8 mouse cellular contexts compared by ENCODE assay signal in genomic region chr11:106254767-106255166, GRCm38 (mm10). TPM values are rescaled to one million over a fixed set of nuclear protein-coding genes. Genes with fewer than 3 reads are reported as not detected.
DNase-seq lines count a peak whose midpoint lies in the region; ATAC-seq and TF ChIP-seq lines count a peak whose summit lies in the region.

No protein-coding gene starts in this region.

- H3K4me1 ChIP-seq in heart, embryonic 13.5 days: peaks cover 25% of the 10 kb centered on the region
- H3K4me1 ChIP-seq in G1E (ENCODE audit: insufficient read depth, low read depth, low read length): peaks cover 53% of the 10 kb centered on the region
- H3K4me1 ChIP-seq in hindbrain, embryonic 11.5 days (replicated peaks; ENCODE audit: control insufficient read depth, insufficient read depth, low read length): peaks cover 6% of the 10 kb centered on the region
- peaks cover 15% of the 10 kb centered on the region for H3K4me1 ChIP-seq in midbrain, embryonic 11.5 days (ENCODE audit: control insufficient read depth, insufficient read depth, low read length)

- no peaks in the 10 kb centered on the region for H3K9me3 ChIP-seq in heart, embryonic 13.5 days
- H3K9me3 ChIP-seq in G1E (replicated peaks): no peaks in the 10 kb centered on the region
- no peaks in the 10 kb centered on the region for H3K9me3 ChIP-seq in hindbrain, embryonic 11.5 days (ENCODE audit: control insufficient read depth, low read length)
- no peaks in the 10 kb centered on the region for H3K9me3 ChIP-seq in midbrain, embryonic 11.5 days (ENCODE audit: control insufficient read depth, low read length)

- peak overlapping the region; percentile 89 for H3K9ac ChIP-seq in heart, embryonic 13.5 days
- H3K9ac ChIP-seq in hindbrain, embryonic 11.5 days (ENCODE audit: low read depth, low read length): peak overlapping the region; percentile 67
- H3K9ac ChIP-seq in midbrain, embryonic 11.5 days (ENCODE audit: low read length): peak overlapping the region; percentile 86

- peak overlapping the region; percentile 99 for H3K4me2 ChIP-seq in heart, embryonic 13.5 days
- peak overlapping the region; percentile 92 for H3K4me2 ChIP-seq in hindbrain, embryonic 11.5 days (replicated peaks; ENCODE audit: low read depth, low read length)
- peak overlapping the region; percentile 64 for H3K4me2 ChIP-seq in midbrain, embryonic 11.5 days

- 15% methylated on average over 2 of the region's 2 CpGs for WGBS in heart, embryonic 13.5 days
- WGBS in hindbrain, embryonic 11.5 days: 22% methylated on average over 2 of the region's 2 CpGs
- WGBS in midbrain, embryonic 11.5 days: 22% methylated on average over 2 of the region's 2 CpGs

- no peak for DNase-seq in heart, adult 8-10 months (ENCODE audit: low spot score)
- no peak for DNase-seq in G1E (ENCODE audit: low spot score)
- DNase-seq in hindbrain, embryonic 11.5 days (ENCODE audit: low spot score): no peak
- DNase-seq in midbrain, embryonic 11.5 days (ENCODE audit: low spot score, missing footprints): no peak
- DNase-seq in right cerebral cortex, postnatal 14 days: no peak
- DNase-seq in retina, embryonic 14.5 days (ENCODE audit: low spot score): no peak

- peak overlapping the region; percentile 80 for H3K4me3 ChIP-seq in heart, embryonic 13.5 days
- peak overlapping the region; percentile 88 for H3K4me3 ChIP-seq in G1E (ENCODE audit: low read depth, low read length)
- H3K4me3 ChIP-seq in hindbrain, embryonic 11.5 days (ENCODE audit: low read depth, low read length): peak overlapping the region; percentile 77
- H3K4me3 ChIP-seq in midbrain, embryonic 11.5 days (ENCODE audit: low read depth, low read length): peak overlapping the region; percentile 88

- TF ChIP-seq CTCF in G1E (IDR thresholded peaks at IDR 0.05; ENCODE audit: low read depth, low read length): no peak

- H3K36me3 ChIP-seq in heart, embryonic 13.5 days: peaks cover 73% of the 10 kb centered on the region
- H3K36me3 ChIP-seq in G1E (replicated peaks): peaks cover 79% of the 10 kb centered on the region
- H3K36me3 ChIP-seq in hindbrain, embryonic 11.5 days (ENCODE audit: control insufficient read depth, insufficient read depth, low read length): peaks cover 8% of the 10 kb centered on the region
- H3K36me3 ChIP-seq in midbrain, embryonic 11.5 days (ENCODE audit: control insufficient read depth, insufficient read depth, low read length): peaks cover 19% of the 10 kb centered on the region

- H3K27ac ChIP-seq in heart, embryonic 13.5 days (replicated peaks): peak overlapping the region; percentile 74; the same call in 1 of the 2 replicates
- H3K27ac ChIP-seq in hindbrain, embryonic 11.5 days (ENCODE audit: low read depth, low read length): no peak overlapping the region
- H3K27ac ChIP-seq in midbrain, embryonic 11.5 days (ENCODE audit: low read depth, low read length): no peak overlapping the region

- ATAC-seq in heart, embryonic 13.5 days (ENCODE audit: extremely low read depth, insufficient number of reproducible peaks, low FRiP score, low TSS enrichment): no peak
- no peak for ATAC-seq in G1E (ENCODE audit: extremely low read depth, insufficient number of reproducible peaks, low FRiP score, poor library complexity, severe bottlenecking)
- no peak for ATAC-seq in hindbrain, embryonic 11.5 days (ENCODE audit: low FRiP score)
- no peak for ATAC-seq in midbrain, embryonic 11.5 days (ENCODE audit: low FRiP score)
- ATAC-seq in megakaryocyte progenitor cell, adult 5-6 weeks (replicated peaks; ENCODE audit: poor library complexity): no peak

- no peaks in the 10 kb centered on the region for H3K27me3 ChIP-seq in heart, embryonic 13.5 days (replicated peaks)
- H3K27me3 ChIP-seq in G1E (ENCODE audit: insufficient read depth, low read length): no peaks in the 10 kb centered on the region
- no peaks in the 10 kb centered on the region for H3K27me3 ChIP-seq in hindbrain, embryonic 11.5 days (ENCODE audit: control insufficient read depth, insufficient read depth, low read length)
- no peaks in the 10 kb centered on the region for H3K27me3 ChIP-seq in midbrain, embryonic 11.5 days (ENCODE audit: control insufficient read depth, insufficient read depth, low read length)

RNA-seq across cellular contexts. Expression of gene Ftsj3, which starts 1.1 kb away (rescaled TPM):
- 36.6 and 37.4 TPM in 2 replicates for polyA plus RNA-seq in heart, embryonic 13.5 days (2015; fragmentation: Nextera tagmentation; extraction: Ambion mirVana)
- total RNA-seq in heart, adult 8-10 months (2022): 10 to 100 TPM; 19.3 to 23.1 (median 21.2) TPM
- total RNA-seq in G1E (2014; fragmentation: Nextera tagmentation): 49.0 and 59.8 TPM in 2 replicates
- 90.6 and 109 TPM in 2 replicates for total RNA-seq in G1E (2017)
- 11.5 and 21.6 TPM in 2 replicates for polyA plus RNA-seq in G1E (2012)
- 59.4 and 61.2 TPM in 2 replicates for polyA plus RNA-seq in hindbrain, embryonic 11.5 days (2014; fragmentation: Nextera tagmentation; extraction: Ambion mirVana)
- polyA plus RNA-seq in midbrain, embryonic 11.5 days (2014; fragmentation: Nextera tagmentation; extraction: Ambion mirVana): 67.3 and 71.4 TPM in 2 replicates
- total RNA-seq in megakaryocyte progenitor cell, adult 5-6 weeks (2015): 45.5 and 45.7 TPM in 2 replicates
- 151 and 191 TPM in 2 replicates for total RNA-seq in megakaryocyte progenitor cell, adult 5-6 weeks (2017)

RNA-seq across cellular contexts. Expression of gene Psmc5, which starts 1.2 kb away (rescaled TPM):
- polyA plus RNA-seq in heart, embryonic 13.5 days (2015; fragmentation: Nextera tagmentation; extraction: Ambion mirVana): 229 and 256 TPM in 2 replicates
- 100 to 1,000 TPM in 3 of 4 experiments, 10 to 100 TPM in 1; 99.8 to 112 (median 103) TPM for total RNA-seq in heart, adult 8-10 months (2022)
- total RNA-seq in G1E (2014; fragmentation: Nextera tagmentation) (44.0 and 50.7 TPM in 2 replicates), G1E (2017) (90.7 and 96.0 TPM in 2 replicates)
- 38.4 and 64.1 TPM in 2 replicates for polyA plus RNA-seq in G1E (2012)
- polyA plus RNA-seq in hindbrain, embryonic 11.5 days (2014; fragmentation: Nextera tagmentation; extraction: Ambion mirVana): 381 and 414 TPM in 2 replicates
- polyA plus RNA-seq in midbrain, embryonic 11.5 days (2014; fragmentation: Nextera tagmentation; extraction: Ambion mirVana): 396 and 404 TPM in 2 replicates
- 52.0 and 54.1 TPM in 2 replicates for total RNA-seq in megakaryocyte progenitor cell, adult 5-6 weeks (2015)
- 110 and 120 TPM in 2 replicates for total RNA-seq in megakaryocyte progenitor cell, adult 5-6 weeks (2017)

RNA-seq across cellular contexts. Expression of gene Smarcd2, which starts 18.0 kb away (rescaled TPM):
- polyA plus RNA-seq in heart, embryonic 13.5 days (2015; fragmentation: Nextera tagmentation; extraction: Ambion mirVana): 17.9 and 20.4 TPM in 2 replicates
- 10 to 100 TPM; 14.3 to 16.7 (median 15.5) TPM for total RNA-seq in heart, adult 8-10 months (2022)
- total RNA-seq in G1E (2014; fragmentation: Nextera tagmentation) (94.1 and 113 TPM in 2 replicates), G1E (2017) (139 and 149 TPM in 2 replicates)
- polyA plus RNA-seq in G1E (2012): 138 and 154 TPM in 2 replicates
- 31.6 and 33.2 TPM in 2 replicates for polyA plus RNA-seq in hindbrain, embryonic 11.5 days (2014; fragmentation: Nextera tagmentation; extraction: Ambion mirVana)
- 23.0 and 26.5 TPM in 2 replicates for polyA plus RNA-seq in midbrain, embryonic 11.5 days (2014; fragmentation: Nextera tagmentation; extraction: Ambion mirVana)
- 62.9 and 63.5 TPM in 2 replicates for total RNA-seq in megakaryocyte progenitor cell, adult 5-6 weeks (2015)
- total RNA-seq in megakaryocyte progenitor cell, adult 5-6 weeks (2017): 216 and 275 TPM in 2 replicates

RNA-seq across cellular contexts. Expression of gene Tcam1, which starts 21.7 kb away (rescaled TPM):
- polyA plus RNA-seq in heart, embryonic 13.5 days (2015; fragmentation: Nextera tagmentation; extraction: Ambion mirVana): 0.06 and 0.13 TPM in 2 replicates
- under 1 TPM in 1 of 4 experiments, not detected in 3; 0.08 TPM for total RNA-seq in heart, adult 8-10 months (2022)
- total RNA-seq in G1E (2014; fragmentation: Nextera tagmentation) (not detected in 2 replicates), G1E (2017) (0.12 TPM in 1 of 2 replicates, not detected in the other)
- polyA plus RNA-seq in G1E (2012): 0.01 TPM in 1 of 2 replicates, not detected in the other
- 0.08 and 0.35 TPM in 2 replicates for polyA plus RNA-seq in hindbrain, embryonic 11.5 days (2014; fragmentation: Nextera tagmentation; extraction: Ambion mirVana)
- 0.04 TPM in 2 replicates for polyA plus RNA-seq in midbrain, embryonic 11.5 days (2014; fragmentation: Nextera tagmentation; extraction: Ambion mirVana)
- 2.2 and 2.3 TPM in 2 replicates for total RNA-seq in megakaryocyte progenitor cell, adult 5-6 weeks (2015)
- 1.6 and 1.7 TPM in 2 replicates for total RNA-seq in megakaryocyte progenitor cell, adult 5-6 weeks (2017)

RNA-seq across cellular contexts. Expression of gene Ddx42, which starts 38.0 kb away (rescaled TPM):
- 43.5 and 46.7 TPM in 2 replicates for polyA plus RNA-seq in heart, embryonic 13.5 days (2015; fragmentation: Nextera tagmentation; extraction: Ambion mirVana)
- total RNA-seq in heart, adult 8-10 months (2022): 10 to 100 TPM; 24.7 to 30.7 (median 27.3) TPM
- total RNA-seq in G1E (2014; fragmentation: Nextera tagmentation) (63.7 and 71.8 TPM in 2 replicates), G1E (2017) (89.0 and 112 TPM in 2 replicates)
- 28.4 and 50.3 TPM in 2 replicates for polyA plus RNA-seq in G1E (2012)
- polyA plus RNA-seq in hindbrain, embryonic 11.5 days (2014; fragmentation: Nextera tagmentation; extraction: Ambion mirVana): 91.4 and 103 TPM in 2 replicates
- 105 and 110 TPM in 2 replicates for polyA plus RNA-seq in midbrain, embryonic 11.5 days (2014; fragmentation: Nextera tagmentation; extraction: Ambion mirVana)
- 39.8 and 47.9 TPM in 2 replicates for total RNA-seq in megakaryocyte progenitor cell, adult 5-6 weeks (2015)
- 68.8 and 101 TPM in 2 replicates for total RNA-seq in megakaryocyte progenitor cell, adult 5-6 weeks (2017)
